Mouse (Mus musculus): ENCODE data around the gene Smim11. TPM values are rescaled to one million over a fixed set of nuclear protein-coding genes. Genes with fewer than 3 reads are reported as not detected.

Gene Smim11
- polyA plus RNA-seq, 1 experiment, result 99.4 TPM

DNA sequence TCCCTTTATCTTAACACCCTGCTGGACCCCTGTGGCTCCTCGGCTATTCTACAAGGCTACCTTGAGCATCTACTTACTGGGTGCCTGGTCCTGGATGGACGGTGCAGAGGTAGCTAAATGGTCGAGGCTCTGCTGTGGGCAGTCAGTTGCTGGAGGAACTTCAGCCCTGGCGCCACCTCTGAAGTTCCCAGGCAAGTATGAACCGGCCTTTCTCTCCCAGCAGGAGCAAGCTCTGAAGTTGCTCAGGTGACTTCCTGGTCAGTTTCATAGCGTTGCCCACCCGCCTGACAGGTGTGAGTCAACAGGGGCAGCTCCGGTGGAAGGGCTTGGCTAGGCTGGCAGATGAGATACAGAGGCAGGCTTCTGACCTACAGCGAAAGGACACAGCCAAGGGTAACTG lies 58.1 kb downstream of the Smim11 start, which contains the start of gene Kcne1:
Kcne1 (minus strand) TSS at position 240 of the 400 bp plus-strand sequence.
- Histone ChIP-seq H3K36me3 (ENCODE audit: control insufficient read depth, insufficient read depth) (no peaks in the 10 kb centered on the region), H3K4me2 (ENCODE audit: low read depth) (no peak within 1 kb of the TSS), H3K4me3 (no peak within 1 kb of the TSS), H3K79me2 (ENCODE audit: control insufficient read depth, insufficient read depth) (no peaks in the 10 kb centered on the region), H3ac (ENCODE audit: control insufficient read depth, insufficient read length) (no peak within 1 kb of the TSS), H3K27me3 (ENCODE audit: control insufficient read depth, insufficient read depth, insufficient read length) (peaks cover 55% of the 10 kb centered on the region)
- TF ChIP-seq MYOD1 (IDR thresholded peaks at IDR 0.05; ENCODE audit: control insufficient read depth in 1 of 3, insufficient read length in 2 of 3, low read depth in 2 of 3) (no peak), POLR2AphosphoS2 (IDR thresholded peaks at IDR 0.05; ENCODE audit: insufficient read length, low read depth) (no peak), MYOG (IDR thresholded peaks at IDR 0.05; ENCODE audit: control insufficient read depth in 1 of 3, insufficient read depth in 1 of 3, insufficient read length in 2 of 3, low read depth in 2 of 3) (no peak), TCF3 (IDR thresholded peaks at IDR 0.05; ENCODE audit: insufficient read length, low read depth) (no peak), E2F4 (IDR thresholded peaks at IDR 0.05; ENCODE audit: insufficient read depth) (no peak), REST (IDR thresholded peaks at IDR 0.05; ENCODE audit: insufficient read depth, insufficient read length) (no peak), USF1 (IDR thresholded peaks at IDR 0.05; ENCODE audit: low read depth) (no peak), SRF (IDR thresholded peaks at IDR 0.05; ENCODE audit: control insufficient read depth, insufficient read length, low read depth) (no peak), TCF12 (IDR thresholded peaks at IDR 0.05; ENCODE audit: insufficient read depth, poor library complexity, severe bottlenecking) (no peak)

DNA sequence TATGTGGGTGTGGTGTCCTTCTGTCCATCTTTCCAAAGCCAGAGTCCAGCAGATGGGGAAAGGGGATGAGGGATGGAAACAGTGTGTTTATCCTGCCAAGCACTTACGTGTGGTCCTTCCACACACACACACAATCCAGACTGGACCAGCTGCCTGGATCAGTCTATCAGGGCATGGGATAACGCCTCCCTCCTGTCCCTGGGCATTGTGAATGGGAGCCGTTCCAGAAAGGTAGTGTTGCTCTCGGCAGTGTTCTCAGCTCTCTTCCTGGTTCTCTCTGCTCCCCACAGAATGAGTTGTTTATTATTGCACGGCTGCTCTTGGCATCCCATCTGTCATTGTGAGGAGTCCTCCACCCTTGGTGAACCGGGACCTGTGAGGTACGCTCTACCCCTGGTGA lies 59.6 kb downstream of the Smim11 start:
- peaks cover 63% of the 10 kb centered on the region for H3K27me3 ChIP-seq (ENCODE audit: control insufficient read depth, insufficient read depth, insufficient read length)

More for the DNA sequence above, 59.6 kb downstream of the Smim11 start:
- Histone ChIP-seq H3K79me2 (ENCODE audit: control insufficient read depth, insufficient read depth) (no peaks in the 10 kb centered on the region), H3K4me3 (no peak overlapping the region), H3K4me2 (ENCODE audit: low read depth) (no peak overlapping the region), H3K36me3 (ENCODE audit: control insufficient read depth, insufficient read depth) (no peaks in the 10 kb centered on the region), H3ac (ENCODE audit: control insufficient read depth, insufficient read length) (no peak overlapping the region)
- TF ChIP-seq POLR2AphosphoS2 (IDR thresholded peaks at IDR 0.05; ENCODE audit: insufficient read length, low read depth), result no peak
- TF ChIP-seq E2F4 (IDR thresholded peaks at IDR 0.05; ENCODE audit: insufficient read depth), result no peak
- no peak for TF ChIP-seq REST (IDR thresholded peaks at IDR 0.05; ENCODE audit: insufficient read depth, insufficient read length)
- no peak for TF ChIP-seq POLR2A (IDR thresholded peaks at IDR 0.05; ENCODE audit: insufficient read length, low read depth)

Other genes starting within 250 kb of the Smim11 start
- 121 TPM for gene Mrps6, start 243.0 kb upstream of the Smim11 start, polyA plus RNA-seq (2012; fragmentation: generic; extraction: Trizol)
- not detected for gene Gm49711, start 243.0 kb upstream of the Smim11 start, polyA plus RNA-seq (2012; fragmentation: generic; extraction: Trizol)
- 1.2 TPM for gene Slc5a3, start 243.0 kb upstream of the Smim11 start, polyA plus RNA-seq (2012; fragmentation: generic; extraction: Trizol)
- not detected for gene Kcne2, start 8.9 kb upstream of the Smim11 start, polyA plus RNA-seq (2012; fragmentation: generic; extraction: Trizol)
- not detected for gene Fam243, start 20.2 kb downstream of the Smim11 start, polyA plus RNA-seq (2012; fragmentation: generic; extraction: Trizol)
- gene Kcne1, start 58.2 kb downstream of the Smim11 start, polyA plus RNA-seq (2012; fragmentation: generic; extraction: Trizol), result not detected
- gene Rcan1, start 169.6 kb downstream of the Smim11 start, polyA plus RNA-seq (2012; fragmentation: generic; extraction: Trizol), result 20.2 TPM
- gene Clic6, start 184.4 kb downstream of the Smim11 start, polyA plus RNA-seq (2012; fragmentation: generic; extraction: Trizol), result not detected